Mouse (Mus musculus) kidney, adult 8-10 months (tissue): ENCODE data around the gene Dop1a.
"Not testable (repeated sequence)": the region's sequence is repeated elsewhere in the genome, so short reads cannot be mapped to it uniquely, and the experiment has no call there.

Experiments
- DNase-seq, 2 experiments: peaks; one replicate each; pipeline ENCODE4 v3.0.0; 2022

Gene Dop1a

DNA sequence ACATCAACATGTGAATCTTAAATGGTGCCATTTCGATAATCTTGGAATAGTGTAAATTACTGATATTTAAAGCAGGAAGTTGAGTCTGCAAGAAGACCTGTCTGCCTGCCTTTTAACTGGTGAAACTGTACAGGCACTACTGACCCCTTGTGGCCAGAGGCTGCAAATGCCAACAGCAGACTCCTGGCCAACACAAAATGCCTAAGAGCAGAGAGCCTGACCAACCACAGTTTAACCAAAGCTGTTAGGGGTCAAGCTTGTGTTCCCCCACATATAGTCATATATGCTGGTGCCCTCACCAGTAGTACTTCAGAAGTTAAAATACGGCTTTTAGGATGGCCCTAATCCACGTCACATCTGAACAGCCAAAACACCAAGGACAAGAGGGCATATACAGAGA, 116.8 kb downstream of the Dop1a start:
- DNase-seq = peak; percentile 50 to 76

DNA sequence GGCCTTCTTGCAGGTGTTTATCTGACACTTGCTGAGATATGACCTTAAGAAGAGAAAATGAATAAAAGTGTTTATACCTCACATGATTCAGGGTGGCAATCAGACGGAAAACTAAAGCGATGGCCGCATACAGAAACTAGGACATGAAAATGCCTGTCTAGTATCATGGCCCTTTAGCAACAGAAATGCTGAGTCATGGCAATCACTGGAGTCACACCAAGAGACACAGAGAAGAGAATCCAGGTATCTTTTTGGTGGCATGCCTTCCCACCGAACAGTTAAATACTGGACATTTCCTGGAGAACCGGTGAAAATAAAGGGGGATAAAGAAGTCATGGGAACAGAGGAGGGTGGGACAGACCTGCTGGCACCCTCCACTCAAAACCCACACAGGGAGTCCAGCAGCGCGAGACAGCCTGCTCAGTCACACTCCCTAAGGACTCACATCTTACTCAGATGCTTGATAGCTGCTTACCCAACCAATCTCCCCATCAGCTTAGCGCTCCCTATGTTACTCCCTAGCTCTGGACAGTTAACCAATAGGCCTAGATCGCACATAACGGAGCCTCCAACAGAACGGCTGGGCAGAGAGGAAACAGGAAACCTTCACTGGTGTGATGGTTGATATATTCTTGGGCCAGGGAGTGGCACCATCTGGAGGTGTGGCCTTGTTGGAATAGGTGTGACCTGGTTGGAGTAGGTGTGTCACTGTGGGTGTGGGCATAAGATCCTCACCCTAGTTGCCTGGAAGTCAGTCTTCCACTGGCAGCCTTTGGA, 120.3 kb downstream of the Dop1a start:
- DNase-seq = no peak

- no peak for DNase-seq
Observed at GRCm38 (mm10) chr9:86592676-86593668, 126.0 kb downstream of the Dop1a start.

DNA sequence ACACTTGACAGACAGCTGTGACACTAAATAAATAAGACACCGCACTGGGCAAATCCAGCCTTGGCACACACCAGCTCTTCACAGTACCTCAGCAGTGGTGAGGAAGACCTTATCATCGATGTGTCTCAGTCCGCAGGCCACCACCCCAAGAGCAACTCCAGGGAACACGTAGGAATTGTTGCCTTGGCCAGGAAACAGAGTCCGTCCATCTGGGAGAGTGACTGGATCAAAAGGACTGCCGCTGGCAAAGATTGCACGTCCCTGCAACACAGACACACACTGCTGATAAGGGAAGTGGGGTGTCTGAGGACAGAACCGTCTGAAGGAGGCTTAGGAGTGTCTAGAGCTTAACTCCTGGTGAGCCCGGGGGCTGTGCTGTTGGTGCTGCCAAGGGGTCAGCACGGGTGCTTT, 127.4 kb downstream of the Dop1a start:
- DNase-seq = not testable (repeated sequence)

DNA sequence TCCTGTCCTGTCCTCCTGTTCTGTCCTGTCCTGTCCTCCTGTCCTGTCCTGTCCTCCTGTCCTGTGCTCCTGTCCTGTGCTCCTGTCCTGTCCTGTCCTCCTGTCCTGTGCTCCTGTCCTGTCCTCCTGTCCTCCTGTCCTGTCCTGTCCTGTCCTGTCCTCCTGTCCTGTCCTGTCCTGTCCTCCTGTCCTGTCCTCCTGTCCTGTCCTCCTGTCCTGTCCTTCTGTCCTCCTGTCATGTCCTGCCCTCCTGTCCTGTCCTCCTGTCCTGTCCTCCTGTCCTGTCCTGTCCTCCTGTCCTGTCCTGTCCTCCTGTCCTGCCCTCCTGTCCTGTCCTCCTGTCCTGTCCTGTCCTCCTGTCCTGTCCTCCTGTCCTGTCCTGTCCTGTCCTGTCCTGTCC, 130.0 kb downstream of the Dop1a start:
- not testable (repeated sequence) for DNase-seq

DNA sequence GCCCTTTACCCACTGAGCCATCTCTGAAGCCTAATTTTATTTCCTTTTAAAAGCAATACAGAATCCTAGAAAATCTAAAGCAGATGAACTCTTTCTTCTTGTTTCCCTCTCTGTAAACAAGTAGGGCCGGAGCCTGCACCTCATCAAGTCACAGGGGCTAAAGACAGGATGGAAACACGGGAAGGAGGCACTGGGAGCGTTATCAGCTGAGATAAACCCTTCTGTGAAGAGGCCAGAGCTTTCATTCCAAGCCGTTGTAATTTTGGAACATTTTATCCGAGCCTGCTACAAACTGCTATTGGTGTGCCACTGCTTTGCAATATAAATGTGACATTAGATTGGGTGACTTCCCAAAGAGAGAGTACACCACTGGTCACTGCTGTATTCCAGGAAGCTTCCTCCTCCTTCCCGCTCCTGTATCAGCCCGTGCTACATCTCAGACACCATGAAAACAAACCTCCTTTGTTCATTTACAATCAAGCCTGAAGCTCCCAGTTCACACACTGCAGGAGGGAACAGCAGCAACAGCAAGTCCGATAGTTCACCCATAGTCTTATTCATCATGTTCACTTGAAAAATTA, 132.9 kb downstream of the Dop1a start:
- no peak for DNase-seq
